Mouse (Mus musculus): ENCODE measurements around the gene Antxr2. TPM values are rescaled to one million over a fixed set of nuclear protein-coding genes. Genes with fewer than 3 reads are reported as not detected.

Antxr2 gene
- total and polyA plus RNA-seq, 3 experiments: 3.6 to 4.0 (median 3.9) TPM

- Histone ChIP-seq H3K27ac (ENCODE audit: insufficient read depth, low read depth) (no peak overlapping the region), H3K79me2 (replicated peaks; ENCODE audit: control insufficient read depth, extremely low read depth, insufficient read depth, poor library complexity, severe bottlenecking) (no peaks in the 10 kb centered on the region), H3K4me2 (ENCODE audit: insufficient read depth, low read depth, poor library complexity, severe bottlenecking) (no peak overlapping the region), H3K27me3 (replicated peaks) (no peaks in the 10 kb centered on the region), H3K4me3 (replicated peaks in 1 of 3; ENCODE audit: low read depth in 2 of 3, low read length in 2 of 3, poor library complexity in 1 of 3) (no peak overlapping the region), H3K36me3 (replicated peaks in 1 of 2; ENCODE audit: control insufficient read depth in 1 of 2, insufficient read depth in 1 of 2, low read length in 1 of 2) (peaks cover 9 to 20% of the 10 kb centered on the region in 2 experiments), H3K9ac (ENCODE audit: insufficient read depth, low read depth) (no peak overlapping the region), H3K4me1 (ENCODE audit: control insufficient read depth in 1 of 2, insufficient read depth in 2 of 2) (no peaks in the 10 kb centered on the region), H3K9me3 (replicated peaks; ENCODE audit: low read length) (peaks cover 2% of the 10 kb centered on the region)
- in situ Hi-C loops (cut with MboI; ENCODE audit: low pct_ligation_motif_present, low pct_unique_long_range_greater_than_20kb, low sequenced_read_pairs) (loop anchor here (25.0 kb wide), 1 partner anchor 252 kb away; no protein-coding TSS in a partner anchor), dilution Hi-C loops (cut with MboI; ENCODE audit: extremely low pct_ligation_motif_present, extremely low pct_unique_long_range_greater_than_20kb, low sequenced_read_pairs) (no loop called here)
- DNase-seq (ENCODE audit: extremely low read depth): no peak
- no peak for TF ChIP-seq ZNF384 (IDR thresholded peaks at IDR 0.05; ENCODE audit: low read depth, low read length)
- TF ChIP-seq ZMIZ1 (IDR thresholded peaks at IDR 0.05; ENCODE audit: low read depth, low read length): no peak
- no peak for TF ChIP-seq USF2 (conservative IDR thresholded peaks at IDR 0.05; ENCODE audit: low read depth, low read length)
- TF ChIP-seq PAX5 (IDR thresholded peaks at IDR 0.05; ENCODE audit: low read length): no peak
- no peak for TF ChIP-seq SIN3A (IDR thresholded peaks at IDR 0.05; ENCODE audit: low read length)
- no peak for TF ChIP-seq MXI1 (IDR thresholded peaks at IDR 0.05; ENCODE audit: low read depth, low read length)
- no peak for TF ChIP-seq ETS1 (conservative IDR thresholded peaks at IDR 0.05; ENCODE audit: low read depth, low read length)
- no peak for TF ChIP-seq TBP (conservative IDR thresholded peaks at IDR 0.05; ENCODE audit: low read depth, low read length)
- TF ChIP-seq POLR2AphosphoS2 (IDR thresholded peaks at IDR 0.05; ENCODE audit: low read depth, low read length): no peak
- no peak for TF ChIP-seq CHD2 (IDR thresholded peaks at IDR 0.05; ENCODE audit: low read length)
- no peak for TF ChIP-seq IRF4 (IDR thresholded peaks at IDR 0.05; ENCODE audit: low read depth, low read length)
- TF ChIP-seq NELFE (IDR thresholded peaks at IDR 0.05; ENCODE audit: low read depth, low read length): no peak
- no peak for TF ChIP-seq JUND (conservative IDR thresholded peaks at IDR 0.05; ENCODE audit: low read depth, low read length)
- no peak for TF ChIP-seq POLR2A (IDR thresholded peaks at IDR 0.05; ENCODE audit: low read depth, low read length)
- TF ChIP-seq RAD21 (IDR thresholded peaks at IDR 0.05; ENCODE audit: low read depth, low read length): no peak
- no peak for TF ChIP-seq MAZ (IDR thresholded peaks at IDR 0.05; ENCODE audit: low read depth, low read length)
- TF ChIP-seq CHD1 (IDR thresholded peaks at IDR 0.05; ENCODE audit: low read depth, low read length): no peak
These were observed 95.4 kb downstream of the Antxr2 start for GRCm38 (mm10) chr5:97935140-97936129.

DNA sequence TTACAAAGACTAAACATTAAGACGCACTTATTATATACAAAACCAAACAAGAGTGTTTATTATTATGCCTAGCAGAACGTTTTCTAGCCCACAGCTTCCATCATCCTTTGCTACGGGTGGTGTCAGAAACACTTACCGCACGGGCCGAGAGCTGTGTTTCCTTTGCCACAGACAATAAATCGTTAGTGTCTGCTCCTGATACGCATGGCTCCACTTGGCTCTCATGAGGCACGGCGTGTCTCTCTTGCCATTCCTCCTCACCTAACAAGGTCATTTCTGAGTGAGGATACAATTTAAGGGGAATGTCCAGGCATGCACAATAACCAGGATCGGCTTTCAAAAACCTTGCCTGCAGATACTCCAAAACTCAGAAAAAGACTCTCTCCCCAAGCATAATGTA, 113.2 kb downstream of the Antxr2 start:
- Histone ChIP-seq H3K9ac (ENCODE audit: insufficient read depth, low read depth) (no peak overlapping the region), H3K9me3 (replicated peaks; ENCODE audit: low read length) (no peaks in the 10 kb centered on the region), H3K4me3 (replicated peaks in 1 of 3; ENCODE audit: low read depth in 2 of 3, low read length in 2 of 3, poor library complexity in 1 of 3) (no peak overlapping the region), H3K36me3 (replicated peaks in 1 of 2; ENCODE audit: control insufficient read depth in 1 of 2, insufficient read depth in 1 of 2, low read length in 1 of 2) (peaks cover 0 to 16% of the 10 kb centered on the region in 2 experiments), H3K4me2 (ENCODE audit: insufficient read depth, low read depth, poor library complexity, severe bottlenecking) (no peak overlapping the region), H3K27ac (ENCODE audit: insufficient read depth, low read depth) (no peak overlapping the region; the same call in 1 of the 2 replicates), H3K79me2 (replicated peaks; ENCODE audit: control insufficient read depth, extremely low read depth, insufficient read depth, poor library complexity, severe bottlenecking) (no peaks in the 10 kb centered on the region), H3K27me3 (replicated peaks) (no peaks in the 10 kb centered on the region), H3K4me1 (ENCODE audit: control insufficient read depth in 1 of 2, insufficient read depth in 2 of 2) (peaks cover 3 to 10% of the 10 kb centered on the region in 2 experiments; a peak in 3 of 4 replicates)
- TF ChIP-seq SMC3 (IDR thresholded peaks at IDR 0.05; ENCODE audit: low read depth, low read length) (no peak), UBTF (IDR thresholded peaks at IDR 0.05; ENCODE audit: low read depth, low read length) (no peak), MYC (IDR thresholded peaks at IDR 0.05; ENCODE audit: low read depth, low read length) (no peak), RCOR1 (conservative IDR thresholded peaks at IDR 0.05; ENCODE audit: low read depth, low read length) (no peak), ZC3H11A (IDR thresholded peaks at IDR 0.05; ENCODE audit: low read depth, low read length) (no peak)
- dilution Hi-C loops (cut with MboI; ENCODE audit: extremely low pct_ligation_motif_present, extremely low pct_unique_long_range_greater_than_20kb, low sequenced_read_pairs): no loop called here
- in situ Hi-C loops (cut with MboI; ENCODE audit: low pct_ligation_motif_present, low pct_unique_long_range_greater_than_20kb, low sequenced_read_pairs): no loop called here
- no peak for DNase-seq (ENCODE audit: extremely low read depth)

Measured in CH12.LX (cell line).